Mouse (Mus musculus) midbrain, postnatal 0 days (tissue): ENCODE measurements around the gene Mtor. TPM values are rescaled to one million over a fixed set of nuclear protein-coding genes. Genes with fewer than 3 reads are reported as not detected.
A peak's percentile ranks its signal among the peaks of the same experiment; 100 is the strongest.

ENCODE experiments used
- ATAC-seq: fragments of 200-750 bp; cut with Nextera tagmentation; 2 replicates; pipeline ENCODE4 v1.8.0; 2017; ENCODE audit warnings: moderate number of reproducible peaks, mild to moderate bottlenecking, moderate TSS enrichment, moderate library complexity; ENCODE audit not compliant: low FRiP score
- DNase-seq: peaks from one replicate; pipeline ENCODE4 v3.0.0-alpha.2; 2015; ENCODE audit warnings: low spot score
- H3K27ac ChIP-seq: fragments of 300-500 bp; sonication (generic); 2 replicates; pipeline ENCODE4 v1.5.1; 2014; ENCODE audit warnings: low read depth, mild to moderate bottlenecking, low read length, mixed read lengths
- H3K27me3 ChIP-seq: fragments of 300-500 bp; sonication (generic); 2 replicates; pipeline ENCODE4 v1.6.1; 2014; ENCODE audit warnings: low read length, control low read depth, mixed read lengths; ENCODE audit not compliant: insufficient read depth
- H3K36me3 ChIP-seq: fragments of 300-500 bp; sonication (generic); 2 replicates; pipeline ENCODE4 v1.6.1; 2014; ENCODE audit warnings: low read length, control low read depth, mixed read lengths; ENCODE audit not compliant: insufficient read depth
- H3K4me1 ChIP-seq: fragments of 300-500 bp; sonication (generic); 2 replicates; pipeline ENCODE4 v1.6.1; 2014; ENCODE audit warnings: mild to moderate bottlenecking, control low read depth, antibody characterized with exemption, low read length, mixed read lengths; ENCODE audit not compliant: insufficient read depth
- H3K4me2 ChIP-seq: fragments of 300-500 bp; sonication (generic); 2 replicates; pipeline ENCODE4 v1.6.1; 2014; ENCODE audit warnings: low read depth, mild to moderate bottlenecking, low read length, mixed read lengths; ENCODE audit not compliant: poor library complexity, severe bottlenecking
- H3K4me3 ChIP-seq: fragments of 300-500 bp; sonication (generic); 2 replicates; pipeline ENCODE4 v1.5.1; 2014; ENCODE audit warnings: low read depth, mild to moderate bottlenecking, low read length, moderate library complexity
- H3K9ac ChIP-seq: fragments of 300-500 bp; sonication (generic); replicated peaks from 2 replicates; pipeline ENCODE4 v1.6.1; 2014; ENCODE audit warnings: mild to moderate bottlenecking, low read length, moderate library complexity, mixed read lengths; ENCODE audit not compliant: poor library complexity, severe bottlenecking
- H3K9me3 ChIP-seq: fragments of 300-500 bp; sonication (generic); 2 replicates; pipeline ENCODE4 v1.6.1; 2016; ENCODE audit warnings: low read length, control low read depth
- CTCF ChIP-seq: IDR thresholded peaks from 2 replicates; pipeline ENCODE4 v1.5.1; 2016; ENCODE audit warnings: antibody characterized with exemption, mild to moderate bottlenecking
- WGBS: fragments of 180-500 bp; shearing (Covaris S2); extraction: QIAGEN DNeasy Blood & Tissue Kit; methylation state at CpG from one replicate; pipeline ENCODE4 v1.1.7; 2014; 5-methylcytosine and 5-hydroxymethylcytosine counted together
- polyA plus RNA-seq: library from polyadenylated mRNA; unstranded; fragments of >200 nt; fragmentation: Nextera tagmentation; extraction: Ambion mirVana; gene quantifications from 2 replicates; pipeline ENCODE4 v1.2.1, GENCODE M21; 2015
- total RNA-seq: library from RNA; depleted of rRNA; stranded (reverse); fragments of >200 nt; gene quantifications from 2 replicates; pipeline ENCODE4 v1.2.3, GENCODE M21; 2014

Gene Mtor
- total and polyA plus RNA-seq, 2 experiments from 2014 or later = 27.8 to 54.5 TPM

- DNase-seq = no peak
- no peak for ATAC-seq
- TF ChIP-seq CTCF = no peak
- Histone ChIP-seq H3K4me1 (no peaks in the 10 kb centered on the region), H3K27me3 (no peaks in the 10 kb centered on the region), H3K36me3 (peaks cover 80% of the 10 kb centered on the region), H3K4me3 (no peak overlapping the region), H3K27ac (no peak overlapping the region), H3K4me2 (no peak overlapping the region), H3K9me3 (no peaks in the 10 kb centered on the region), H3K9ac (no peak overlapping the region)
- WGBS = 92% methylated on average over 13 of the region's 13 CpGs
Observed at GRCm38 (mm10) chr4:148462717-148463116, 14.3 kb downstream of the Mtor start.

GRCm38 (mm10) chr4:148463208-148463960, 15.0 kb downstream of the Mtor start:
- H3K27ac ChIP-seq = no peak overlapping the region
- peaks cover 80% of the 10 kb centered on the region for H3K36me3 ChIP-seq
- no peak overlapping the region for H3K4me3 ChIP-seq
- H3K27me3 ChIP-seq = no peaks in the 10 kb centered on the region
- ATAC-seq (peak; percentile 32; the same call in 1 of the 2 replicates), DNase-seq (peak; percentile 56)
- TF ChIP-seq CTCF = peak; percentile 74
- 65% methylated on average over 14 of the region's 14 CpGs for WGBS
- H3K9ac ChIP-seq = no peak overlapping the region
- no peaks in the 10 kb centered on the region for H3K4me1 ChIP-seq
- no peak overlapping the region for H3K4me2 ChIP-seq
- no peaks in the 10 kb centered on the region for H3K9me3 ChIP-seq

GRCm38 (mm10) chr4:148464301-148464700, 15.9 kb downstream of the Mtor start:
- Histone ChIP-seq H3K4me1 (no peaks in the 10 kb centered on the region), H3K27me3 (no peaks in the 10 kb centered on the region), H3K9ac (no peak overlapping the region), H3K27ac (no peak overlapping the region), H3K36me3 (peaks cover 80% of the 10 kb centered on the region), H3K4me2 (no peak overlapping the region), H3K4me3 (no peak overlapping the region), H3K9me3 (no peaks in the 10 kb centered on the region)
- DNase-seq (no peak), ATAC-seq (no peak)
- WGBS = 95% methylated on average over 12 of the region's 12 CpGs
- TF ChIP-seq CTCF = no peak

GRCm38 (mm10) chr4:148464869-148465268, 16.5 kb downstream of the Mtor start:
- Histone ChIP-seq H3K36me3 (peaks cover 80% of the 10 kb centered on the region), H3K4me3 (no peak overlapping the region), H3K4me2 (no peak overlapping the region), H3K27ac (no peak overlapping the region), H3K9ac (no peak overlapping the region), H3K4me1 (no peaks in the 10 kb centered on the region), H3K9me3 (no peaks in the 10 kb centered on the region), H3K27me3 (no peaks in the 10 kb centered on the region)
- 95% methylated on average over 12 of the region's 12 CpGs for WGBS
- DNase-seq (no peak), ATAC-seq (no peak)
- no peak for TF ChIP-seq CTCF

- no peak for ATAC-seq
- no peak for DNase-seq
- H3K4me2 ChIP-seq = no peak overlapping the region
- WGBS = 95% methylated on average over 5 of the region's 5 CpGs
- TF ChIP-seq CTCF = no peak
- no peaks in the 10 kb centered on the region for H3K4me1 ChIP-seq
- no peak overlapping the region for H3K4me3 ChIP-seq
- H3K36me3 ChIP-seq = peaks cover 87% of the 10 kb centered on the region
- no peak overlapping the region for H3K27ac ChIP-seq
- no peaks in the 10 kb centered on the region for H3K9me3 ChIP-seq
- no peaks in the 10 kb centered on the region for H3K27me3 ChIP-seq
- no peak overlapping the region for H3K9ac ChIP-seq
Observed at GRCm38 (mm10) chr4:148466511-148467079, 18.2 kb downstream of the Mtor start.

GRCm38 (mm10) chr4:148468396-148468795, 20.0 kb downstream of the Mtor start:
- H3K4me3 ChIP-seq = no peak overlapping the region
- peaks cover 89% of the 10 kb centered on the region for H3K36me3 ChIP-seq
- DNase-seq = no peak
- H3K9ac ChIP-seq = no peak overlapping the region
- no peaks in the 10 kb centered on the region for H3K4me1 ChIP-seq
- no peak for TF ChIP-seq CTCF
- H3K9me3 ChIP-seq = no peaks in the 10 kb centered on the region
- WGBS = 91% methylated on average over 10 of the region's 10 CpGs
- H3K4me2 ChIP-seq = no peak overlapping the region
- ATAC-seq = no peak
- H3K27me3 ChIP-seq = no peaks in the 10 kb centered on the region
- no peak overlapping the region for H3K27ac ChIP-seq
